Mouse (Mus musculus) lung, postnatal 14 days (tissue): ENCODE data around the gene Golga4.
"Not testable (repeated sequence)": the region's sequence is repeated elsewhere in the genome, so short reads cannot be mapped to it uniquely, and the experiment has no call there.

Source experiments
- DNase-seq: peaks from one replicate; pipeline ENCODE4 v3.0.0; 2021

The Golga4 gene

GRCm38 (mm10) chr9:118593443-118593842, 87.4 kb downstream of the Golga4 start:
- DNase-seq, result no peak

- no peak for DNase-seq
These were observed 90.7 kb downstream of the Golga4 start for GRCm38 (mm10) chr9:118596767-118597166.

GRCm38 (mm10) chr9:118600393-118600792, 94.3 kb downstream of the Golga4 start:
- DNase-seq, result not testable (repeated sequence)

- no peak for DNase-seq
These were observed 96.5 kb downstream of the Golga4 start for GRCm38 (mm10) chr9:118602576-118602975.

GRCm38 (mm10) chr9:118606148-118606816, 100.2 kb downstream of the Golga4 start, which contains the start of gene Itga9:
Gene Itga9, plus strand, starts transcription at chr9:118606690.
- peak; percentile 93 for DNase-seq

GRCm38 (mm10) chr9:118606817-118607371, 100.8 kb downstream of the Golga4 start:
- DNase-seq, result peak; percentile 33

GRCm38 (mm10) chr9:118607701-118608401, 101.8 kb downstream of the Golga4 start:
- DNase-seq, result no peak

GRCm38 (mm10) chr9:118608556-118608955, 102.5 kb downstream of the Golga4 start:
- DNase-seq, result no peak

- peak; percentile 62 for DNase-seq
These were observed 104.0 kb downstream of the Golga4 start for GRCm38 (mm10) chr9:118610060-118610459.

GRCm38 (mm10) chr9:118611111-118611541, 105.1 kb downstream of the Golga4 start:
- peak; percentile 66 for DNase-seq

GRCm38 (mm10) chr9:118611958-118612581, 106.0 kb downstream of the Golga4 start:
- DNase-seq, result no peak

- DNase-seq, result no peak
These were observed 111.2 kb downstream of the Golga4 start for GRCm38 (mm10) chr9:118617237-118617636.

- DNase-seq, result no peak
These were observed 112.7 kb downstream of the Golga4 start for GRCm38 (mm10) chr9:118618732-118619250.

- DNase-seq, result no peak
These were observed 114.7 kb downstream of the Golga4 start for GRCm38 (mm10) chr9:118620807-118621206.

- DNase-seq, result no peak
These were observed 115.6 kb downstream of the Golga4 start for GRCm38 (mm10) chr9:118621691-118622090.

- DNase-seq, result peak; percentile 85
These were observed 116.5 kb downstream of the Golga4 start for GRCm38 (mm10) chr9:118622376-118623166.

GRCm38 (mm10) chr9:118623483-118623882, 117.4 kb downstream of the Golga4 start:
- no peak for DNase-seq

- no peak for DNase-seq
These were observed 118.1 kb downstream of the Golga4 start for GRCm38 (mm10) chr9:118624146-118624545.

GRCm38 (mm10) chr9:118629763-118630379, 123.8 kb downstream of the Golga4 start:
- no peak for DNase-seq
